Mouse (Mus musculus): ENCODE results near the gene Nt5dc2. TPM values are rescaled to one million over a fixed set of nuclear protein-coding genes. Genes with fewer than 3 reads are reported as not detected.

Gene Nt5dc2
- total and polyA plus RNA-seq, 3 experiments: 3.3 to 52.5 (median 4.0) TPM

- no peak overlapping the region for H3K4me2 ChIP-seq (ENCODE audit: insufficient read depth, low read depth, poor library complexity, severe bottlenecking)
- dilution Hi-C loops (cut with MboI; ENCODE audit: extremely low pct_ligation_motif_present, extremely low pct_unique_long_range_greater_than_20kb, low sequenced_read_pairs) (no loop called here), in situ Hi-C loops (cut with MboI; ENCODE audit: low pct_ligation_motif_present, low pct_unique_long_range_greater_than_20kb, low sequenced_read_pairs) (no loop called here)
- H3K9ac ChIP-seq (ENCODE audit: insufficient read depth, low read depth): no peak overlapping the region
- no peaks in the 10 kb centered on the region for H3K9me3 ChIP-seq (replicated peaks; ENCODE audit: low read length)
- no peaks in the 10 kb centered on the region; the same call in 1 of the 2 replicates for H3K79me2 ChIP-seq (replicated peaks; ENCODE audit: control insufficient read depth, extremely low read depth, insufficient read depth, poor library complexity, severe bottlenecking)
- peaks cover 14 to 22% of the 10 kb centered on the region in 2 experiments for H3K36me3 ChIP-seq (replicated peaks in 1 of 2; ENCODE audit: control insufficient read depth in 1 of 2, insufficient read depth in 1 of 2, low read length in 1 of 2)
- peaks cover 33% of the 10 kb centered on the region for H3K27me3 ChIP-seq (replicated peaks)
- no peak overlapping the region for H3K4me3 ChIP-seq (replicated peaks in 1 of 3; ENCODE audit: low read depth in 2 of 3, low read length in 2 of 3, poor library complexity in 1 of 3)
- peaks cover 4% of the 10 kb centered on the region in 2 experiments; a peak in 3 of 4 replicates for H3K4me1 ChIP-seq (ENCODE audit: control insufficient read depth in 1 of 2, insufficient read depth in 2 of 2)
- TF ChIP-seq MAX (IDR thresholded peaks at IDR 0.05; ENCODE audit: low read length) (no peak), CTCF (conservative IDR thresholded peaks at IDR 0.05 in 1 of 2, IDR thresholded peaks at IDR 0.05 in 1 of 2; ENCODE audit: low read depth in 2 of 2, low read length in 2 of 2) (no peak), USF2 (conservative IDR thresholded peaks at IDR 0.05; ENCODE audit: low read depth, low read length) (no peak), ELF1 (IDR thresholded peaks at IDR 0.05; ENCODE audit: low read depth, low read length) (no peak), JUND (conservative IDR thresholded peaks at IDR 0.05; ENCODE audit: low read depth, low read length) (no peak), JUN (IDR thresholded peaks at IDR 0.05; ENCODE audit: insufficient read depth, low read depth, low read length) (no peak), NELFE (IDR thresholded peaks at IDR 0.05; ENCODE audit: low read depth, low read length) (no peak), CHD1 (IDR thresholded peaks at IDR 0.05; ENCODE audit: low read depth, low read length) (no peak), TBP (conservative IDR thresholded peaks at IDR 0.05; ENCODE audit: low read depth, low read length) (no peak), MYC (IDR thresholded peaks at IDR 0.05; ENCODE audit: low read depth, low read length) (no peak), USF1 (IDR thresholded peaks at IDR 0.05; ENCODE audit: low read depth, low read length) (no peak), UBTF (IDR thresholded peaks at IDR 0.05; ENCODE audit: low read depth, low read length) (no peak), RCOR1 (conservative IDR thresholded peaks at IDR 0.05; ENCODE audit: low read depth, low read length) (no peak), HCFC1 (IDR thresholded peaks at IDR 0.05; ENCODE audit: low read depth, low read length) (no peak), NRF1 (IDR thresholded peaks at IDR 0.05; ENCODE audit: low read depth, low read length) (no peak), TCF12 (IDR thresholded peaks at IDR 0.05; ENCODE audit: low read depth, low read length) (no peak)
- no peak overlapping the region for H3K27ac ChIP-seq (ENCODE audit: insufficient read depth, low read depth)
- DNase-seq (ENCODE audit: extremely low read depth): no peak
Observed at GRCm38 (mm10) chr14:31133023-31133665, 2.3 kb downstream of the Nt5dc2 start.

- H3K4me2 ChIP-seq (ENCODE audit: insufficient read depth, low read depth, poor library complexity, severe bottlenecking): no peak overlapping the region
- no peaks in the 10 kb centered on the region for H3K9me3 ChIP-seq (replicated peaks; ENCODE audit: low read length)
- H3K4me1 ChIP-seq (ENCODE audit: control insufficient read depth in 1 of 2, insufficient read depth in 2 of 2): peaks cover 2 to 4% of the 10 kb centered on the region in 2 experiments; a peak in 3 of 4 replicates
- dilution Hi-C loops (cut with MboI; ENCODE audit: extremely low pct_ligation_motif_present, extremely low pct_unique_long_range_greater_than_20kb, low sequenced_read_pairs): no loop called here
- TF ChIP-seq KAT2A (IDR thresholded peaks at IDR 0.05; ENCODE audit: insufficient replicate concordance, low read length) (no peak), MYC (IDR thresholded peaks at IDR 0.05; ENCODE audit: low read depth, low read length) (no peak), RCOR1 (conservative IDR thresholded peaks at IDR 0.05; ENCODE audit: low read depth, low read length) (no peak), NELFE (IDR thresholded peaks at IDR 0.05; ENCODE audit: low read depth, low read length) (no peak), ETS1 (conservative IDR thresholded peaks at IDR 0.05; ENCODE audit: low read depth, low read length) (no peak), TCF12 (IDR thresholded peaks at IDR 0.05; ENCODE audit: low read depth, low read length) (no peak), JUND (conservative IDR thresholded peaks at IDR 0.05; ENCODE audit: low read depth, low read length) (no peak), RAD21 (IDR thresholded peaks at IDR 0.05; ENCODE audit: low read depth, low read length) (no peak), SIN3A (IDR thresholded peaks at IDR 0.05; ENCODE audit: low read length) (no peak), ZC3H11A (IDR thresholded peaks at IDR 0.05; ENCODE audit: low read depth, low read length) (no peak), BHLHE40 (IDR thresholded peaks at IDR 0.05; ENCODE audit: low read depth, low read length) (no peak), GABPA (IDR thresholded peaks at IDR 0.05; ENCODE audit: insufficient replicate concordance, low read depth, low read length) (no peak), ZNF384 (IDR thresholded peaks at IDR 0.05; ENCODE audit: low read depth, low read length) (no peak), NRF1 (IDR thresholded peaks at IDR 0.05; ENCODE audit: low read depth, low read length) (no peak), MEF2A (IDR thresholded peaks at IDR 0.05; ENCODE audit: borderline replicate concordance, low read depth, low read length) (no peak), UBTF (IDR thresholded peaks at IDR 0.05; ENCODE audit: low read depth, low read length) (no peak), ZKSCAN1 (IDR thresholded peaks at IDR 0.05; ENCODE audit: borderline replicate concordance, low read depth, low read length) (no peak), MAZ (IDR thresholded peaks at IDR 0.05; ENCODE audit: low read depth, low read length) (no peak), MAFK (IDR thresholded peaks at IDR 0.05; ENCODE audit: insufficient replicate concordance, low read length) (no peak)
- peaks cover 20 to 33% of the 10 kb centered on the region in 2 experiments for H3K36me3 ChIP-seq (replicated peaks in 1 of 2; ENCODE audit: control insufficient read depth in 1 of 2, insufficient read depth in 1 of 2, low read length in 1 of 2)
- H3K4me3 ChIP-seq (replicated peaks in 1 of 3; ENCODE audit: low read depth in 2 of 3, low read length in 2 of 3, poor library complexity in 1 of 3): no peak overlapping the region
- no peaks in the 10 kb centered on the region for H3K79me2 ChIP-seq (replicated peaks; ENCODE audit: control insufficient read depth, extremely low read depth, insufficient read depth, poor library complexity, severe bottlenecking)
- no peak overlapping the region for H3K27ac ChIP-seq (ENCODE audit: insufficient read depth, low read depth)
- H3K27me3 ChIP-seq (replicated peaks): peaks cover 33% of the 10 kb centered on the region
- DNase-seq (ENCODE audit: extremely low read depth): no peak
- H3K9ac ChIP-seq (ENCODE audit: insufficient read depth, low read depth): no peak overlapping the region
- in situ Hi-C loops (cut with MboI; ENCODE audit: low pct_ligation_motif_present, low pct_unique_long_range_greater_than_20kb, low sequenced_read_pairs): no loop called here
Observed at GRCm38 (mm10) chr14:31134015-31135000, 3.5 kb downstream of the Nt5dc2 start.

All from CH12.LX (cell line).